Mouse (Mus musculus) liver, postnatal 0 days (tissue): ENCODE measurements at regions not wholly inside any gene's neighbourhood (a gene's known extent, or its start where the extent isn't known, plus 50 kb on each side); places are given as distances from the start of the nearest gene placed in this dataset.

ENCODE experiments used
- ATAC-seq: fragments of 200-750 bp; cut with Nextera tagmentation; 2 replicates; pipeline ENCODE4 v1.8.0; 2017; ENCODE audit warnings: mild to moderate bottlenecking, moderate library complexity
- DNase-seq: peaks from one replicate; pipeline ENCODE4 v3.0.0-alpha.2; 2016
- H3K27ac ChIP-seq: fragments of 300-500 bp; sonication (generic); 2 replicates; pipeline ENCODE4 v1.5.1; 2014; ENCODE audit warnings: antibody characterized with exemption, moderate library complexity, mild to moderate bottlenecking, low read depth
- H3K27me3 ChIP-seq: fragments of 300-500 bp; sonication (generic); 2 replicates; pipeline ENCODE4 v1.6.1; 2014; ENCODE audit warnings: low read length, control low read depth, mixed read lengths; ENCODE audit not compliant: insufficient read depth
- H3K36me3 ChIP-seq: fragments of 300-500 bp; sonication (generic); replicated peaks from 2 replicates; pipeline ENCODE4 v1.6.1; 2014; ENCODE audit warnings: mild to moderate bottlenecking, control low read depth, low read length, moderate library complexity, mixed read lengths; ENCODE audit not compliant: insufficient read depth
- H3K4me1 ChIP-seq: fragments of 300-500 bp; sonication (generic); 2 replicates; pipeline ENCODE4 v1.6.1; 2014; ENCODE audit warnings: antibody characterized with exemption, mild to moderate bottlenecking, control low read depth; ENCODE audit not compliant: insufficient read depth
- H3K4me2 ChIP-seq: fragments of 300-500 bp; sonication (generic); 2 replicates; pipeline ENCODE4 v1.6.1; 2014; ENCODE audit warnings: low read depth, mild to moderate bottlenecking, low read length, moderate library complexity, mixed read lengths
- H3K4me3 ChIP-seq: fragments of 300-500 bp; sonication (generic); 2 replicates; pipeline ENCODE4 v1.5.1; 2014; ENCODE audit warnings: low read depth, low read length
- H3K9ac ChIP-seq: fragments of 300-500 bp; sonication (generic); replicated peaks from 2 replicates; pipeline ENCODE4 v1.6.1; 2014; ENCODE audit warnings: mild to moderate bottlenecking, moderate library complexity
- H3K9me3 ChIP-seq: fragments of 300-500 bp; sonication (generic); 2 replicates; pipeline ENCODE4 v1.6.1; 2016; ENCODE audit warnings: mild to moderate bottlenecking, control low read depth, low read length, mixed read lengths
- CTCF ChIP-seq: sonication (generic); IDR thresholded peaks from 2 replicates; pipeline ENCODE4 v1.5.1; 2016; ENCODE audit warnings: antibody characterized with exemption, low read depth
- EP300 ChIP-seq: IDR thresholded peaks from 2 replicates; pipeline ENCODE4 v1.6.1; 2016; ENCODE audit warnings: antibody characterized with exemption, low read depth, mild to moderate bottlenecking
- WGBS: fragments of 180-500 bp; shearing (Covaris S2); extraction: QIAGEN DNeasy Blood & Tissue Kit; methylation state at CpG from one replicate; pipeline ENCODE4 v1.1.7; 2014; ENCODE audit not compliant: insufficient replicate concordance; 5-methylcytosine and 5-hydroxymethylcytosine counted together

GRCm38 (mm10) chr15:16990848-16991247 is 262.3 kb downstream of the Cdh9 start:
- H3K4me2 ChIP-seq: no peak overlapping the region
- H3K9ac ChIP-seq: no peak overlapping the region
- TF ChIP-seq EP300 (no peak), CTCF (no peak)
- no peaks in the 10 kb centered on the region for H3K27me3 ChIP-seq
- H3K9me3 ChIP-seq: no peaks in the 10 kb centered on the region
- no peaks in the 10 kb centered on the region for H3K4me1 ChIP-seq
- 7% methylated on average over 1 of the region's 1 CpGs for WGBS
- DNase-seq (no peak), ATAC-seq (no peak)
- H3K27ac ChIP-seq: no peak overlapping the region
- no peaks in the 10 kb centered on the region for H3K36me3 ChIP-seq
- no peak overlapping the region for H3K4me3 ChIP-seq

GRCm38 (mm10) chr15:16995667-16996066 is 267.1 kb downstream of the Cdh9 start:
- 64% methylated on average over 1 of the region's 1 CpGs for WGBS
- Histone ChIP-seq H3K27ac (no peak overlapping the region), H3K4me2 (no peak overlapping the region), H3K9me3 (no peaks in the 10 kb centered on the region), H3K4me1 (no peaks in the 10 kb centered on the region), H3K27me3 (no peaks in the 10 kb centered on the region), H3K4me3 (no peak overlapping the region), H3K36me3 (no peaks in the 10 kb centered on the region), H3K9ac (no peak overlapping the region)
- DNase-seq: no peak
- ATAC-seq: no peak
- TF ChIP-seq EP300 (no peak), CTCF (no peak)

GRCm38 (mm10) chr15:17006139-17006538 is 277.6 kb downstream of the Cdh9 start:
- Histone ChIP-seq H3K4me2 (no peak overlapping the region), H3K27ac (no peak overlapping the region), H3K4me1 (no peaks in the 10 kb centered on the region), H3K36me3 (no peaks in the 10 kb centered on the region), H3K9ac (no peak overlapping the region), H3K9me3 (no peaks in the 10 kb centered on the region), H3K4me3 (no peak overlapping the region), H3K27me3 (no peaks in the 10 kb centered on the region)
- DNase-seq (no peak), ATAC-seq (no peak)
- 67% methylated on average over 2 of the region's 2 CpGs for WGBS
- TF ChIP-seq CTCF (no peak), EP300 (no peak)

- no peak for ATAC-seq
- 81% methylated on average over 4 of the region's 4 CpGs for WGBS
- Histone ChIP-seq H3K9me3 (no peaks in the 10 kb centered on the region), H3K9ac (no peak overlapping the region), H3K27ac (no peak overlapping the region), H3K27me3 (no peaks in the 10 kb centered on the region), H3K4me1 (no peaks in the 10 kb centered on the region), H3K36me3 (no peaks in the 10 kb centered on the region), H3K4me2 (no peak overlapping the region), H3K4me3 (no peak overlapping the region)
- no peak for TF ChIP-seq EP300
- TF ChIP-seq CTCF: no peak
- DNase-seq: no peak
Observed at GRCm38 (mm10) chr15:17007811-17008210, 279.3 kb downstream of the Cdh9 start.

- ATAC-seq: no peak
- H3K36me3 ChIP-seq: no peaks in the 10 kb centered on the region
Observed at GRCm38 (mm10) chr15:17048867-17049628, 320.5 kb downstream of the Cdh9 start.

GRCm38 (mm10) chr15:17069772-17070171 is 341.2 kb downstream of the Cdh9 start:
- H3K27me3 ChIP-seq: no peaks in the 10 kb centered on the region
- H3K4me3 ChIP-seq: no peak overlapping the region
- 64% methylated on average over 4 of the region's 4 CpGs for WGBS
- TF ChIP-seq CTCF: no peak
- no peak for TF ChIP-seq EP300
- ATAC-seq (no peak), DNase-seq (no peak)
- no peaks in the 10 kb centered on the region for H3K4me1 ChIP-seq
- no peaks in the 10 kb centered on the region for H3K9me3 ChIP-seq
- no peak overlapping the region for H3K27ac ChIP-seq
- H3K4me2 ChIP-seq: no peak overlapping the region
- no peak overlapping the region for H3K9ac ChIP-seq
- H3K36me3 ChIP-seq: no peaks in the 10 kb centered on the region

More at GRCm38 (mm10) chr15:17048867-17049628, 320.5 kb downstream of the Cdh9 start:
- no peak overlapping the region for H3K4me2 ChIP-seq
- WGBS: 44% methylated on average over 2 of the region's 2 CpGs
- no peaks in the 10 kb centered on the region for H3K4me1 ChIP-seq
- no peaks in the 10 kb centered on the region for H3K27me3 ChIP-seq
- no peak for TF ChIP-seq CTCF
- no peak for TF ChIP-seq EP300
- no peak for DNase-seq
- no peak overlapping the region for H3K4me3 ChIP-seq
- no peak overlapping the region for H3K9ac ChIP-seq
- no peak overlapping the region for H3K27ac ChIP-seq
- H3K9me3 ChIP-seq: no peaks in the 10 kb centered on the region

GRCm38 (mm10) chr15:17084030-17084429 is 355.5 kb downstream of the Cdh9 start:
- TF ChIP-seq EP300: no peak
- WGBS: 73% methylated on average over 2 of the region's 2 CpGs

More at GRCm38 (mm10) chr15:17084030-17084429, 355.5 kb downstream of the Cdh9 start:
- Histone ChIP-seq H3K36me3 (no peaks in the 10 kb centered on the region), H3K4me3 (no peak overlapping the region), H3K27ac (no peak overlapping the region), H3K4me1 (no peaks in the 10 kb centered on the region), H3K9me3 (no peaks in the 10 kb centered on the region), H3K4me2 (no peak overlapping the region), H3K27me3 (no peaks in the 10 kb centered on the region), H3K9ac (no peak overlapping the region)
- DNase-seq (no peak), ATAC-seq (no peak)
